Mouse (Mus musculus) hindbrain, embryonic 11.5 days (tissue): Measurements from ENCODE around the gene Fam198a. TPM values are rescaled to one million over a fixed set of nuclear protein-coding genes. Genes with fewer than 3 reads are reported as not detected.

Experiments used
- ATAC-seq: fragments of 200-750 bp; cut with Nextera tagmentation; 2 replicates; pipeline ENCODE4 v1.8.0; 2017; ENCODE audit warnings: mild to moderate bottlenecking, moderate TSS enrichment, moderate library complexity; ENCODE audit not compliant: low FRiP score
- DNase-seq: peaks from one replicate; pipeline ENCODE4 v3.0.0-alpha.2; 2015; ENCODE audit warnings: low spot score
- H3K27ac ChIP-seq: fragments of 300-500 bp; sonication (generic); 2 replicates; pipeline ENCODE4 v1.5.1; 2014; ENCODE audit warnings: mild to moderate bottlenecking, low read depth, low read length
- H3K27me3 ChIP-seq: fragments of 300-500 bp; sonication (generic); 2 replicates; pipeline ENCODE4 v1.6.1; 2014; ENCODE audit warnings: mild to moderate bottlenecking, low read length, moderate library complexity, mixed read lengths; ENCODE audit not compliant: control insufficient read depth, insufficient read depth
- H3K36me3 ChIP-seq: fragments of 300-500 bp; sonication (generic); 2 replicates; pipeline ENCODE4 v1.6.1; 2014; ENCODE audit warnings: mild to moderate bottlenecking, low read length, moderate library complexity, mixed read lengths; ENCODE audit not compliant: control insufficient read depth, insufficient read depth
- H3K4me1 ChIP-seq: fragments of 300-500 bp; sonication (generic); replicated peaks from 2 replicates; pipeline ENCODE4 v1.6.1; 2014; ENCODE audit warnings: low read length, mixed read lengths; ENCODE audit not compliant: control insufficient read depth, insufficient read depth
- H3K4me2 ChIP-seq: fragments of 300-500 bp; sonication (generic); replicated peaks from 2 replicates; pipeline ENCODE4 v1.6.1; 2014; ENCODE audit warnings: mild to moderate bottlenecking, low read depth, low read length
- H3K4me3 ChIP-seq: fragments of 300-500 bp; sonication (generic); 2 replicates; pipeline ENCODE4 v1.5.1; 2014; ENCODE audit warnings: low read depth, low read length
- H3K9ac ChIP-seq: fragments of 300-500 bp; sonication (generic); 2 replicates; pipeline ENCODE4 v1.6.1; 2014; ENCODE audit warnings: low read depth, low read length
- H3K9me3 ChIP-seq: fragments of 300-500 bp; sonication (generic); 2 replicates; pipeline ENCODE4 v1.6.1; 2016; ENCODE audit warnings: low read length; ENCODE audit not compliant: control insufficient read depth
- WGBS: fragments of 180-500 bp; shearing (Covaris S2); extraction: QIAGEN DNeasy Blood & Tissue Kit; methylation state at CpG from one replicate; pipeline ENCODE4 v1.1.7; 2014; 5-methylcytosine and 5-hydroxymethylcytosine counted together
- polyA plus RNA-seq: library from polyadenylated mRNA; unstranded; fragments of >200 nt; fragmentation: Nextera tagmentation; extraction: Ambion mirVana; gene quantifications from 2 replicates; pipeline ENCODE4 v1.2.1, GENCODE M21; 2014

The Fam198a gene
- polyA plus RNA-seq, 1 experiment from 2014 or later, result 0.46 TPM

- DNase-seq, result no peak
- H3K9ac ChIP-seq, result no peak overlapping the region
- H3K4me2 ChIP-seq, result no peak overlapping the region
- no peaks in the 10 kb centered on the region for H3K36me3 ChIP-seq
- H3K27ac ChIP-seq, result no peak overlapping the region
- no peaks in the 10 kb centered on the region for H3K27me3 ChIP-seq
- no peak for ATAC-seq
- H3K9me3 ChIP-seq, result no peaks in the 10 kb centered on the region
- no peaks in the 10 kb centered on the region for H3K4me1 ChIP-seq
- WGBS, result 92% methylated on average over 7 of the region's 7 CpGs
- no peak overlapping the region for H3K4me3 ChIP-seq
Observed at GRCm38 (mm10) chr9:121964941-121965340, 14.2 kb downstream of the Fam198a start.

- 87% methylated on average over 5 of the region's 5 CpGs for WGBS
- no peak overlapping the region for H3K4me2 ChIP-seq
- no peaks in the 10 kb centered on the region for H3K9me3 ChIP-seq
- no peak overlapping the region for H3K9ac ChIP-seq
- no peak overlapping the region for H3K4me3 ChIP-seq
- no peaks in the 10 kb centered on the region for H3K36me3 ChIP-seq
- no peak overlapping the region for H3K27ac ChIP-seq
- ATAC-seq (no peak), DNase-seq (no peak)
- H3K4me1 ChIP-seq, result no peaks in the 10 kb centered on the region
- H3K27me3 ChIP-seq, result no peaks in the 10 kb centered on the region
Observed at GRCm38 (mm10) chr9:121968258-121968657, 17.5 kb downstream of the Fam198a start.

GRCm38 (mm10) chr9:121969841-121970381, 19.1 kb downstream of the Fam198a start:
- Histone ChIP-seq H3K9me3 (no peaks in the 10 kb centered on the region), H3K36me3 (no peaks in the 10 kb centered on the region), H3K27me3 (no peaks in the 10 kb centered on the region), H3K27ac (no peak overlapping the region), H3K9ac (no peak overlapping the region), H3K4me2 (no peak overlapping the region), H3K4me3 (no peak overlapping the region), H3K4me1 (no peaks in the 10 kb centered on the region)
- DNase-seq (no peak), ATAC-seq (no peak)
- 63% methylated on average over 5 of the region's 5 CpGs for WGBS

- WGBS, result 70% methylated on average over 1 of the region's 1 CpGs
- Histone ChIP-seq H3K4me2 (no peak overlapping the region), H3K27ac (no peak overlapping the region), H3K9ac (no peak overlapping the region), H3K4me3 (no peak overlapping the region), H3K27me3 (no peaks in the 10 kb centered on the region), H3K9me3 (no peaks in the 10 kb centered on the region), H3K4me1 (no peaks in the 10 kb centered on the region), H3K36me3 (no peaks in the 10 kb centered on the region)
- ATAC-seq (no peak), DNase-seq (no peak)
Observed at GRCm38 (mm10) chr9:121973207-121973606, 22.4 kb downstream of the Fam198a start.

- WGBS, result 88% methylated on average over 12 of the region's 12 CpGs
- H3K27me3 ChIP-seq, result no peaks in the 10 kb centered on the region
- no peak overlapping the region for H3K27ac ChIP-seq
Observed at GRCm38 (mm10) chr9:121974141-121974986, 23.6 kb downstream of the Fam198a start.

GRCm38 (mm10) chr9:121975321-121975720, 24.5 kb downstream of the Fam198a start:
- ATAC-seq, result no peak
- 90% methylated on average over 2 of the region's 2 CpGs for WGBS
- Histone ChIP-seq H3K36me3 (no peaks in the 10 kb centered on the region), H3K4me1 (no peaks in the 10 kb centered on the region), H3K9ac (no peak overlapping the region), H3K4me2 (no peak overlapping the region), H3K27ac (no peak overlapping the region), H3K4me3 (no peak overlapping the region), H3K27me3 (no peaks in the 10 kb centered on the region), H3K9me3 (no peaks in the 10 kb centered on the region)
- DNase-seq, result no peak

More at GRCm38 (mm10) chr9:121974141-121974986, 23.6 kb downstream of the Fam198a start:
- Histone ChIP-seq H3K9ac (no peak overlapping the region), H3K36me3 (no peaks in the 10 kb centered on the region), H3K4me2 (no peak overlapping the region), H3K9me3 (no peaks in the 10 kb centered on the region), H3K4me1 (no peaks in the 10 kb centered on the region), H3K4me3 (no peak overlapping the region)
- ATAC-seq (no peak), DNase-seq (no peak)

- no peak for DNase-seq
- H3K4me2 ChIP-seq, result no peak overlapping the region
- H3K4me3 ChIP-seq, result no peak overlapping the region
- H3K36me3 ChIP-seq, result no peaks in the 10 kb centered on the region
- H3K27ac ChIP-seq, result no peak overlapping the region
- H3K9ac ChIP-seq, result no peak overlapping the region
- H3K4me1 ChIP-seq, result no peaks in the 10 kb centered on the region
- H3K27me3 ChIP-seq, result no peaks in the 10 kb centered on the region
- WGBS, result 90% methylated on average over 9 of the region's 9 CpGs
- H3K9me3 ChIP-seq, result no peaks in the 10 kb centered on the region
- no peak for ATAC-seq
Observed at GRCm38 (mm10) chr9:121981046-121981445, 30.3 kb downstream of the Fam198a start.

GRCm38 (mm10) chr9:121981466-121982105, 30.8 kb downstream of the Fam198a start:
- no peak overlapping the region for H3K27ac ChIP-seq
- H3K9me3 ChIP-seq, result no peaks in the 10 kb centered on the region
- no peaks in the 10 kb centered on the region for H3K36me3 ChIP-seq
- 83% methylated on average over 10 of the region's 10 CpGs for WGBS
- DNase-seq, result no peak
- no peak for ATAC-seq
- no peaks in the 10 kb centered on the region for H3K27me3 ChIP-seq
- no peak overlapping the region for H3K4me2 ChIP-seq
- H3K4me1 ChIP-seq, result no peaks in the 10 kb centered on the region
- H3K9ac ChIP-seq, result no peak overlapping the region
- no peak overlapping the region for H3K4me3 ChIP-seq
